Mouse (Mus musculus): ENCODE measurements around the gene Polr3a. TPM values are rescaled to one million over a fixed set of nuclear protein-coding genes. Genes with fewer than 3 reads are reported as not detected.
"Not testable (repeated sequence)": the region's sequence is repeated elsewhere in the genome, so short reads cannot be mapped to it uniquely, and the experiment has no call there.

The Polr3a gene
- polyA plus RNA-seq, 1 experiment: 9.6 TPM

DNA sequence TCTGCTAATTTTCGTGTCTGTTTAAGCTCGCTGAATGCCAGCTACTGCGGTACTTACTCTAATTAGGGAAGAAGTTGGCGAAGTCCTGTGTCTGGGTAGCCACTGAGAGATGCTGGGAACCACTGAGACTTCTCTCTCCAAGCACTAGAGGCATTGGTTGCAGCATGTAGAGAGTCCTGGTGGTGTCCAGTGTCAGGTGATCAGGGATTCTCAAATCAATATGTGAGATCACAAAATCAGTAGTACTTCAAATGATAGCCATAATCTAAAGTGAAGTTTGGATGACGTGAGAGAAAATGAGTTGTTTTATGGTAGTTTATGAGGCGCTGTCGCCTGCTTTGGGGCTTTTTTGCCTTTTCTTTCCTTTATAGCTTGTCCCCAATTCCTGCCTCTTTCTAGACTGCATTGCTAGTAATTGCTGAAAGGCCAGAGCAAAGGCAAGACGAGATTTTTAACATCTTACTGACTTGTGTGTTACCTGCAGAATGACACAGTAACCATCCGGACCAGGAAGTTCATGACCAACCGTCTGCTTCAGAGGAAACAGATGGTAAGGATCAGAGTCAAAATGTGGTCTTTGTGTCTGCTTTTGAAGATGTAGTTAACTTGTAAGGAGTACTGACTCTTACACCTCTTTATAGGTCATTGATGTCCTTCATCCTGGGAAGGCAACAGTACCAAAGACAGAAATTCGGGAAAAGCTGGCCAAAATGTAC, 4.6 kb upstream of the Polr3a start:
- Histone ChIP-seq H3K27ac (ENCODE audit: insufficient read depth, low read depth, low read length) (no peak overlapping the region), H3K4me3 (ENCODE audit: insufficient read depth, low read depth, low read length) (peak overlapping the region; percentile 68), H3K36me3 (ENCODE audit: control insufficient read depth, insufficient read depth, low read length) (peaks cover 6% of the 10 kb centered on the region), H3K4me1 (ENCODE audit: control insufficient read depth, insufficient read depth, low read length) (peaks cover 5% of the 10 kb centered on the region; the same call in 1 of the 2 replicates), H3K27me3 (replicated peaks; ENCODE audit: control insufficient read depth, insufficient read depth, low read length) (no peaks in the 10 kb centered on the region)
- TF ChIP-seq POLR2A (IDR thresholded peaks at IDR 0.05; ENCODE audit: low read depth, low read length) (no peak), CTCF (conservative IDR thresholded peaks at IDR 0.05; ENCODE audit: insufficient read depth, insufficient read length, low read depth, low read length) (no peak)
- DNase-seq: no peak
- 4% methylated on average over 11 of the region's 11 CpGs for WGBS

DNA sequence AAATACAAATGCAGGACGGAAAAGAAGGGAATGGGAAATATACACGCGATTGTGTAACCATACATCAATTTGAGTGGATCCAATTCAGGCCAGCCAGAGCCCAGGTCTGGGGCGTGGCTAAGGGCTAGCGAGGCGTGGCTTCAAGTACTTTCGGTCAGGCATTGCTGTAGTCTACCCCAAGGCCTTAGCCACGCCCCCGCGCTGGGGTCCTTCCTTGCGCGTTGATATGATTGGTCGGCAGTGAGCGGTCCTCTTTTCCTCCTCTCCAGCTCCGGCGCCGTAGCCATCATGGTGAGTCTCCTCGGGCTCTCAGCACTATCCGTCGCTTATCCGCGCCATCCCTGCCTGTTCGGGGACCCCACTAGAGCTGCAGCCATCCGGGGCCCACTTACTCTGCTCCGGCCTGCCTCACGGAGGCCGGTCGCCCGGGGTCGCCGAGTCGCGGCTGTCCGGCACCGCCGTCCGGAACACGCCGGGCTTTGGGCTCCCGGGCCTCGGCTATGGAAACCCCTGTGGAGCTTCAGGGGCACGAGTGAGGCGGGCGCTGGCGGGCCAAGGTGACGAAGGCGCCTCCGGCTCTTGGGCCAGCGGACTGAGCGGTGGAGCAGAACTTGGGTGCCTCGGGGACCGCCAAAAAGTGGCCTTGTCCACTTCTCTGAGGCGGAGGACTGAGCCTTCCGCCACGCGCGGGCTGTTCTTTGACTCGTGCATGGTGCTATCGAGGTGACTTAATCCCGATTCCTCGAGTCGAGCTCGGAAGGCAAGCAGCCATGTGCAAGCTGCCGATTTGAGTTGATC, 3.8 kb upstream of the Polr3a start:
- Histone ChIP-seq H3K4me3 (ENCODE audit: insufficient read depth, low read depth, low read length) (peak overlapping the region; percentile 68), H3K36me3 (ENCODE audit: control insufficient read depth, insufficient read depth, low read length) (peaks cover 4% of the 10 kb centered on the region; the same call in 1 of the 2 replicates), H3K27me3 (replicated peaks; ENCODE audit: control insufficient read depth, insufficient read depth, low read length) (no peaks in the 10 kb centered on the region), H3K27ac (ENCODE audit: insufficient read depth, low read depth, low read length) (peak overlapping the region; percentile 54; the same call in 1 of the 2 replicates), H3K4me1 (ENCODE audit: control insufficient read depth, insufficient read depth, low read length) (peaks cover 10% of the 10 kb centered on the region)
- TF ChIP-seq POLR2A (IDR thresholded peaks at IDR 0.05; ENCODE audit: low read depth, low read length) (peak; percentile 93), CTCF (conservative IDR thresholded peaks at IDR 0.05; ENCODE audit: insufficient read depth, insufficient read length, low read depth, low read length) (no peak)
- peak; percentile 99 for DNase-seq
- WGBS: under 1% methylated on average over 64 of the region's 64 CpGs

DNA sequence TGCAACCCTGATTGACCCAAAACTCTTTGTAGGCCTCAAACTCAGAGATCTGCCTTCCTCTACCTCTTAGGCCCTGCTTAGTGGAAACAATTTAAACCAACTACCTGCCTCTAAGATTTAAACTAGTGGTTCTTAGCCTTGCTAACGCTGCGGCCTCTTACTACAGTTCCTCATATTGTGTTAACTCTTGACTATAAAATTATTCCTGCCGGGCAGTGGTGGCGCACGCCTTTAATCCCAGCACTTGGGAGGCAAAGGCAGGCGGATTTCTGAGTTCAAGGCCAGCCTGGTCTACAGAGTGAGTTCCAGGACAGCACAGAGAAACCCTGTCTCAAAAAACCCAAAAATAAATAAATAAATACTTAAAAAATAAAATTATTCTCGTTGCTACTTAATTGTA, 2.9 kb upstream of the Polr3a start:
- H3K36me3 ChIP-seq (ENCODE audit: control insufficient read depth, insufficient read depth, low read length); H3K27ac ChIP-seq (ENCODE audit: insufficient read depth, low read depth, low read length); H3K27me3 ChIP-seq (replicated peaks; ENCODE audit: control insufficient read depth, insufficient read depth, low read length); H3K4me3 ChIP-seq (ENCODE audit: insufficient read depth, low read depth, low read length); DNase-seq: not testable (repeated sequence)
- peaks cover 13% of the 10 kb centered on the region for H3K4me1 ChIP-seq (ENCODE audit: control insufficient read depth, insufficient read depth, low read length)
- WGBS: 90% methylated on average over 7 of the region's 7 CpGs

DNA sequence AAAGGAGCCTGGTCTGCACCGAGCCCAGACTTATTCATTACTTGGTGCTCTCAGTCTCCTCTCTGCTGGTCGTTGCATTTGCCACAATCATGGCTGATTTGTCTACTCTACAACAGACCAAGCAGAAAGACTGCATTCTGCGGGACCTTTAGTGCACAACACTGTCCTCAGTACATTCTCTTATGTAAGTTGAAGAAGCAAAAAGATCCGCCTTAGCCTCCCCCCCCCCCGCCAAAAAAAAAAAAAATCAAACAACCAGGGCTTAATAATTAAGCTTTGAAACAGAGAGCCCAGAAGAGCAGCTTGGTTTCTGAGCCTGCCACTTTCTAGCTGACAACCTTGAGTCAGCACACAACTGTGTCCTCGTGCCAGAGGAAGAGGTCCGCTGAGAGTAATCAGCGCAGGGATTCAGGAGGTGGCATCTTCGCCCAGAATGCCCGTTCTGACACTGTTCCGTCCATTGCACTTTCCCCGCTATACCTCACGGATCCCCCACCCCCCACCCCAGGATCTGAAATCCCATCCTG, 554 bp downstream of the Polr3a start:
- no peaks in the 10 kb centered on the region for H3K27me3 ChIP-seq (replicated peaks; ENCODE audit: control insufficient read depth, insufficient read depth, low read length)
- TF ChIP-seq CTCF (conservative IDR thresholded peaks at IDR 0.05; ENCODE audit: insufficient read depth, insufficient read length, low read depth, low read length): no peak
- H3K4me1 ChIP-seq (ENCODE audit: control insufficient read depth, insufficient read depth, low read length): peaks cover 13% of the 10 kb centered on the region
- peak overlapping the region; percentile 83 for H3K27ac ChIP-seq (ENCODE audit: insufficient read depth, low read depth, low read length)
- 3% methylated on average over 13 of the region's 13 CpGs for WGBS
- DNase-seq: peak; percentile 63
- H3K36me3 ChIP-seq (ENCODE audit: control insufficient read depth, insufficient read depth, low read length): peaks cover 10% of the 10 kb centered on the region
- H3K4me3 ChIP-seq (ENCODE audit: insufficient read depth, low read depth, low read length): peak overlapping the region; percentile 92

DNA sequence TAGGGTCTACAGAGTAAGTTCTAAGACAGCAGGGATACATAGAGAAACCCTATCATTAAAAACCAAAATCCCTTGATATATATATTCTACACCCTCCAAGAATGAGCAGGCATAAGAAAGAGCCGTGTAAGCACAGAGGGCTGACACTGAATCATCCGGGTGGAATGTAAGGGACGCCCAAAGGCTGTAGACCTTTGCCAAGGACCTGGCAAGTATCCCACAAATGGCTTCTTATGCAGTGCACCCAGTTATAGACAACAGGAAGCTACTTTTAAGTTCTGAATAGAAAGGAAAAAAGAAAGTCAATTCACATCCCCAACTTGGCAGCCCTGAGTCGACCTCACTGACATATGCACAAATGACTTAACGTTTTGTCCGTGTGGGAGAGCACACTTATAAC, 18.1 kb downstream of the Polr3a start:
- Histone ChIP-seq H3K27me3 (replicated peaks; ENCODE audit: control insufficient read depth, insufficient read depth, low read length) (no peaks in the 10 kb centered on the region), H3K36me3 (ENCODE audit: control insufficient read depth, insufficient read depth, low read length) (peaks cover 5% of the 10 kb centered on the region; the same call in 1 of the 2 replicates), H3K27ac (ENCODE audit: insufficient read depth, low read depth, low read length) (no peak overlapping the region), H3K4me3 (ENCODE audit: insufficient read depth, low read depth, low read length) (no peak overlapping the region), H3K4me1 (ENCODE audit: control insufficient read depth, insufficient read depth, low read length) (no peaks in the 10 kb centered on the region)
- no peak for DNase-seq
- TF ChIP-seq CTCF (conservative IDR thresholded peaks at IDR 0.05; ENCODE audit: insufficient read depth, insufficient read length, low read depth, low read length) (no peak), POLR2A (IDR thresholded peaks at IDR 0.05; ENCODE audit: low read depth, low read length) (no peak)
- WGBS: 55% methylated on average over 6 of the region's 6 CpGs

DNA sequence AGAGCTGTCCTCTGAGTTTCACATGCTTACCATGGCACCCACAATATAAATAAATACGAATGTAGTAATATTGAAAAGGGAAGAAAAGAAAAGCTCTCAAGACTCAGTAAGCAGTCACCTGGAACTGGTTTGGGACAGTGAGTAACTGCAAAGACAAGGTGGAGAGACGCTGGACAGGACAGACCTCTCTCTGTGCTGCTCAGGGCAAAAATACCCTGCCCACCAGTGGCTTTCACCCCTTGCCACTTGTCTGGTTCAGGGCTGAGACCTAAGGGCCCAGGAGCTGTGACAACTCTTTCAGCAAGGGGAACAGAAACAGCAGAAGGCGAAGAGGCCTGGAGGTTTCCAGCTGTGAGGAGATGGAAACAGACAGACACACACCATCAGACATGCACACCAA, 28.7 kb downstream of the Polr3a start:
- H3K27me3 ChIP-seq (replicated peaks; ENCODE audit: control insufficient read depth, insufficient read depth, low read length): no peaks in the 10 kb centered on the region
- H3K4me1 ChIP-seq (ENCODE audit: control insufficient read depth, insufficient read depth, low read length): no peaks in the 10 kb centered on the region
- TF ChIP-seq POLR2A (IDR thresholded peaks at IDR 0.05; ENCODE audit: low read depth, low read length) (no peak), CTCF (conservative IDR thresholded peaks at IDR 0.05; ENCODE audit: insufficient read depth, insufficient read length, low read depth, low read length) (no peak)
- H3K27ac ChIP-seq (ENCODE audit: insufficient read depth, low read depth, low read length): no peak overlapping the region
- no peaks in the 10 kb centered on the region; the same call in 1 of the 2 replicates for H3K36me3 ChIP-seq (ENCODE audit: control insufficient read depth, insufficient read depth, low read length)
- 87% methylated on average over 3 of the region's 3 CpGs for WGBS
- H3K4me3 ChIP-seq (ENCODE audit: insufficient read depth, low read depth, low read length): no peak overlapping the region
- no peak for DNase-seq

DNA sequence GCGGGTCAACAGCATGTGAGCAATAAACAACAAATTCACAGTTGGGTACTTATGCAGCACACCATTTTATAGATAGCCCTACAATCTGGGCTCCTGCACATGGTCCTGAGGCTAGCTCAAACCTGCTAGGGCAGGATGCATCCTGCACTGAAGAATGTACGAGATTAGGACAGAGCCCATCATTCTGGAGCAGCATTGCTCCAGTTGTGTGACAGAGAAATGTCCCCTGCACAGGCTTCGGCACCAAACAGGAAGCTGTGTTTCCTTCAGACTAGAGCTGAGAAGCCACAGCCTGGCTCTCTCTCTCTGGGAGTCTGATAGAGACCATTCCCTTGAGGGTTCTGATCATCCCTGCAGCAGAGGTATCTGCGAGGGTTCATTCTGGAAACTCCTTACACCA, 43.3 kb downstream of the Polr3a start:
- H3K4me3 ChIP-seq (ENCODE audit: insufficient read depth, low read depth, low read length); H3K27ac ChIP-seq (ENCODE audit: insufficient read depth, low read depth, low read length); H3K4me1 ChIP-seq (ENCODE audit: control insufficient read depth, insufficient read depth, low read length); H3K36me3 ChIP-seq (ENCODE audit: control insufficient read depth, insufficient read depth, low read length); DNase-seq; H3K27me3 ChIP-seq (replicated peaks; ENCODE audit: control insufficient read depth, insufficient read depth, low read length): not testable (repeated sequence)
- 82% methylated on average over 4 of the region's 4 CpGs for WGBS

Other genes starting within 250 kb of the Polr3a start
- 31.0 and 37.3 TPM in 2 replicates for gene Dlg5, start 241.1 kb downstream of the Polr3a start, polyA plus RNA-seq (2012; rRNA removed)
- gene E330034G19Rik, start 193.8 kb downstream of the Polr3a start, polyA plus RNA-seq (2012; rRNA removed): not detected in 2 replicates
- 632 and 749 TPM in 2 replicates for gene Rps24, start 67 bp upstream of the Polr3a start, polyA plus RNA-seq (2012; rRNA removed)